Mouse (Mus musculus): ENCODE results near the gene Scd3. TPM values are rescaled to one million over a fixed set of nuclear protein-coding genes. Genes with fewer than 3 reads are reported as not detected.

The Scd3 gene
- polyA plus RNA-seq, 1 experiment = not detected

DNA sequence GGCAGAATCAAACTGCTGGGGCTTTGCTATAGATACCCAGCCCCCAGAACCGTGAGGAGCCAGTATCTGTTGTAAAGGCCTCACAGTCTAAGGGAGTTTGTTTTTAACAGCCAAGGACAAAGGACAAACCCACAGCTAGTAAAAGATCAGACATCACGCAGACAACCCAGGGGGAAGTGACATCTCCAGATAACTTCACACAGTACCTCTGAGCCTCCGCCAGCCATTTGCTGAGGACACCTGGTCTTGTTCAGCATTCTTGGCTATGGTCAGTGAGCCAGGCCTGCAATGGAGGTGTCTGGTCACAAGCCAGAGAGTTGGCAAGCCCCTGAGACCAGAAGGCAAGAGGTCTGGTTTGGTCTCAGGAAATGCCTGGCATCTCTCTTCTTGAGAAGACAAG lies 89.4 kb downstream of the Scd3 start:
- WGBS = 49% methylated on average over 3 of the region's 3 CpGs
- no peak for DNase-seq (ENCODE audit: low read depth, low spot score)

DNA sequence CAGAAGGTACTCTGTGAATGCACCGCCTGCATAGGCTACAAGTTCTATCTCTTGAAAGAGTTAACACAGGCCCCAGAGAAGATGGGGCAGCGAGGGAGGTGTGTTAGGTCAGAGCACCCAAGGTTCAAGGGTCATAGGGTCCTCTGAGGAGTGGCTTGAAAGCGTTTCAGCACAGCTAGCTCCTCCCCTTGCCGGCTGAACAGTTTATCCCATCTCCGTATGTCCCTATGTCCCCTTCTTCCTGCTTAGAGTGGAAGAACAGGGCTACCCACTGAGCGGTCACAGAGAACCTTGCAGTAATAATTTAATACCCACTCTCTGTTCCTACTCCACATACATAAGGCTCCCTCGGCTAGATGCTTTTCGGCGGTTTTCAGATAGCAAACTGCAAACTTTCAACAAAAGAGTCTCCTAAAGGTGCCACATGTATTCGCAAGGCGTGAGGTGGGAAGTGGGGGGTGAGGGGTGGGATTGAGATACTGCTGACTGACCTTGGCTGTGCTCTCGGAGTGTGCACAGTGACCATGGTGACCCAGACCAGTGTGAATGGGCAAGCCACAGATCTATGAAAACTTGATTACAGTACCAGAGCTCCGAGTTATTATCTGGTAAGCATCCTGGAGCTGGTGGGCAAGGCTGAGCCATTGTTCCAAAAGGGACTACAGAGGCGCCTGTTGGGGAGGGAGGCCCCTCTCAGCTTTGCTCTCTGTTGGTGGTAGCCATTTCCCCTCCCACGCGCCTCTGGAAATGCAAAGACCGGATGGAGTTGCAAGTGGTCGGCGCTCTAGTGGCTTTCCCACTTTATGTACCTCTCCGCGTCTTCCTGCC lies 90.1 kb downstream of the Scd3 start, which contains the start of gene Scd2:
Gene Scd2 (plus strand): TSS at position 734 of the 828 bp plus-strand sequence.
- no peak for DNase-seq (ENCODE audit: low read depth, low spot score)
- WGBS = 3% methylated on average over 21 of the region's 21 CpGs

Other genes starting within 250 kb of the Scd3 start
- 1.4 and 2.4 TPM in 2 replicates for gene Cpn1, start 216.7 kb upstream of the Scd3 start, polyA plus RNA-seq (2012; rRNA removed)
- gene Cyp2c23, start 174.1 kb upstream of the Scd3 start, polyA plus RNA-seq (2012; rRNA removed) = 0.48 and 1.1 TPM in 2 replicates
- 15.8 and 23.7 TPM in 2 replicates for gene Erlin1, start 133.5 kb upstream of the Scd3 start, polyA plus RNA-seq (2012; rRNA removed)
- gene Chuk, start 95.8 kb upstream of the Scd3 start, polyA plus RNA-seq (2012; rRNA removed) = 14.1 and 27.9 TPM in 2 replicates
- 5.8 and 6.4 TPM in 2 replicates for gene Cwf19l1, start 67.4 kb upstream of the Scd3 start, polyA plus RNA-seq (2012; rRNA removed)
- gene Bloc1s2, start 56.8 kb upstream of the Scd3 start, polyA plus RNA-seq (2012; rRNA removed) = 31.0 and 32.4 TPM in 2 replicates
- gene Pkd2l1, start 10.8 kb upstream of the Scd3 start, polyA plus RNA-seq (2012; rRNA removed) = 0.11 and 0.40 TPM in 2 replicates
- gene Scd2, start 90.4 kb downstream of the Scd3 start, polyA plus RNA-seq (2012; rRNA removed) = 71.3 and 91.7 TPM in 2 replicates
- gene Scd4, start 129.8 kb downstream of the Scd3 start, polyA plus RNA-seq (2012; rRNA removed) = 0.25 and 0.34 TPM in 2 replicates
- 98.0 and 287 TPM in 2 replicates for gene Scd1, start 204.6 kb downstream of the Scd3 start, polyA plus RNA-seq (2012; rRNA removed)

Measured in large intestine, adult 2 months (tissue).